Mouse (Mus musculus) embryonic stem cell, embryonic (primary cell): ENCODE measurements at regions not wholly inside any gene's neighbourhood (a gene's known extent, or its start where the extent isn't known, plus 50 kb on each side); places are given as distances from the start of the nearest gene placed in this dataset.
"Not testable (repeated sequence)": the region's sequence is repeated elsewhere in the genome, so short reads cannot be mapped to it uniquely, and the experiment has no call there.

ENCODE experiments used
- CTCF ChIA-PET, 4 experiments: fragments of 300-600 bp in 2 of 4; fragments of 350-600 bp in 2 of 4; sonication (Branson Sonifier 250); formaldehyde crosslinking; loops; one replicate each; lab custom pipeline; 2022; ENCODE audit warnings: inconsistent platforms in 2 of 4; lab: Charles Lee
- POLR2A ChIA-PET, 4 experiments: fragments of 300-600 bp in 2 of 4; fragments of 350-600 bp in 2 of 4; sonication (Branson Sonifier 250); formaldehyde crosslinking; loops; one replicate each; lab custom pipeline; 2022; ENCODE audit warnings: antibody characterized with exemption in 4 of 4, inconsistent platforms in 1 of 4; lab: Charles Lee

DNA sequence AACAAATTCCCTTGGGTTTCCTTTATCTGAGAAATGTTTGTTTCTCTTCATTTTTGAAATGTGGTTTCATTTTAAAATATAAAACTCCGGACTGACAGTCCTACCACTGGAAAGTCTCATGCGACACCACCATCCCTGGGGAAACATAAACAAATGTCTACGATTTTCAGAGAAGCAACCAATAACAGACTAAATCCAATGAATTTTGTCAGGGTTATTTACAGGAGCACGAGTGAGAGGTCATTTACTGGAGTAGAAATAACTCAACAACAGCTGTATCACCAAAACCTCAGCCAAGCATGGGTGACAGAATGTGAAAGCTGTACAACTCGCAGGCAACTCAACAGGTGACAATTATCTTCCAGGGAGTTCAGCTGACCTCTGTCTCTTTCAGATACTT, 200.5 kb downstream of the Fam76b start:
- ChIA-PET POLR2A (interaction anchor here in 1 of 4 experiments (1.0 kb wide), 1 partner anchor 9 kb away, joined by 3 read pairs; no protein-coding TSS in a partner anchor), CTCF (no interaction called here)

DNA sequence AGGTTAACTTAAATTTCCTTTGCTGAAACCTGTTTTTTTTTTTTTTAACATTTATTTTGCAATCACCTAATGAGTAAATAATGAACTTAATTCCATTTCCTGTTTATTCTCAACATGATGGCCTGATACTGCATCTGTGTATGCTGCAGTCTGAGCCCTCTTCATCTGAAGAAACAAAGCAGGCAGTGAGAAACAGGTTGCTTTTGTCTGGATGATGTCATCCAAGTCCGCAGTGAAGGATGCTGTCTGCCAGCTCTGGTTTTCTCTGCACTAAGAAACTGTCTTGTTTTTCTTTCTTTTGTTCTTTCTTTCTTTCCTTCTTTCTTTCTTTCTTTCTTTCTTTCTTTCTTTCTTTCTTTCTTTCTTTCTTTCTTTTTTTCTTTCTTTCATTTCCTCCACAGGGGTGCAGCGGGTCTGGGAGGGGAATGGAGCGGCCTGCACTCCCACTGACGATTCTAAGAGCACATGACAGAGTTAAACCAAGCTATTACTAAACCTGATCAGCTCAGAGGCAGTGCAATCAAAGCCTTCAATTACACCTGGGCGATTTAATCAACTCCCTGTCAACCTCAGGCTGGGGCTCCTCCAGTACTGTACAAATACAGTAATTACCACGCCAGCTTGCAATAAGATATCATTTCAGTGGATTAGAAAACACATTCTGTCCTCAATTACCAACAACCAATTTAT, 204.0 kb downstream of the Fam76b start:
- ChIA-PET POLR2A (interaction anchor here in 1 of 4 experiments (0.7 kb wide), 1 partner anchor 296 kb away, joined by 4 read pairs; no protein-coding TSS in a partner anchor), CTCF (no interaction called here)

DNA sequence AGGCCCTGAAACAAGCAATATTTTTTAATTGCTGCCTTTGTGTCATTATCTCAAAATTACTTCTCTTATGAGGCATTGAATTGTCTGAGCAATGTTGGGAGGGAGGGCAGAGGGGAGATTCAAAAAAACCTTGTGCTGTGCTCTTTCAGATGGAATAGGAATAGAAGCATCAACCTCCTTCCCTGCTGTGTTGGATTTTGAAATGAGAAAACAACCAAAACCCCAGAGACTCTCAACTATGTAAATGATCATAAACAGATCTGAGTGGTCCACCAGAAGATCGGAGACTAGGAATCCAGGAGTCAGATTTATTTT, 204.5 kb downstream of the Fam76b start:
- POLR2A ChIA-PET: no interaction called here

DNA sequence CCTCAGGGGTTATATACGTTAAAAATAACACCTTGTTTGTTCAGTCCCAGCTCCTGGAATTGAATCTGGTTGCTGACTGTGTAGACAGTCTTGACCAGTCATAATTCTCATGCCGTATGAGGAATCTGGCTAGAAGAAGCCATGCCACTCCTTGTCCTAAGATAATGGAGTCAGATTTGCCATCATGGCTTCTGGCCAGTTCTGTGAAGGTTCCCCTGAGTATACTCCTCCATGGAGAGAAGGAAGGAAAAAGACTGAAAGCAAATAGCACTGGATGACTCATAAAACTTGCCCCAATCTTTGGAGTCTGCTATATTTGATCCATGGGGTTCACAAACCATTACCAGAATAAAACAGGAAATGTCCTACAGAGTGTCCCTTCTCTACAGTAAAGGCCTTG, 208.0 kb downstream of the Fam76b start:
- ChIA-PET POLR2A (no interaction called here), CTCF (no interaction called here)

More for the DNA sequence above, 204.5 kb downstream of the Fam76b start:
- CTCF ChIA-PET: no interaction called here

DNA sequence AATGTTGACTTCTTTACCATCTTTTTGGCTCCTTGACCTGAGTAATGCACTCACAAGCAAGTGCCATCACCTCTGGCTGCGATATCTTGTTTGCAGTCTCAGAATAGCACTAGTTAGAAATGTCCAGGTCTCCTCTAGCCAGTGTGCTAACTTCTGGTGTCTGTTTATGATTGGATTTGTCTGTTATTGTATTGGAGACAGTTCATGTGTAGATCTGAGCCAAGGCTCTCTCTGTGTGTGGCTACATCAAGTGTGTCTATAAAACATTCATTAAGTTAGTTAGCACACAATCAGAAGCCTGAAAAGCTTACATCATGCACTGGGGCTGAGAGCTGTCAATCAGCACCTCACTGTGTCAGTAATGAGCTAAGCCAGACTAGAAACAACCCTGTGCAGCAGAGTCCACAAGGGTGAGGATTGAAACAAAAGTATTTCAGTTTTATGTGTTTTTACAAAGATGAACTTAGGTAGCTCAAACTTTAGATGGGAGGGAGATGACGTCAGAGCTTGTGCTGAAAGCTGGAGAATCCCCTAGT, 214.5 kb downstream of the Fam76b start:
- POLR2A ChIA-PET: no interaction called here
- CTCF ChIA-PET: no interaction called here

DNA sequence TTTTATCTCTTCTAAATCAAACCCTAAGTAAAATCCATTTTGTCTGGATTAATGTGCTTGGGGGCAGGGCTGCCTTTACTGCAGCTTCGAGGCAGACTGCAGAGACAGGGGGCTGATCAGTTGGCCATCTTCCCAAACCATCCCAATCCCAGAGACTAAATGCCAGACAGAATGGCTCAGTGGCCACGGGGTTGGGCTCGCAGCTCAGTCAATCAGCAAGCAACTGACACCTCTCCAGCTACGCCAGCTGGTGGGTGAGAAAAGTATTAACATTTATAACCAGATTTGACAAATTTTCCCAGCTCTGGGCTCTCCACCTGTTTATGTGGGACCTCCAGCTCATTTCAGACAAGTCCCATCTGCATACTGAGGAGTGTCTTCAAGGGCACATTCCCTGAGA, 220.7 kb downstream of the Fam76b start:
- ChIA-PET CTCF (no interaction called here), POLR2A (no interaction called here)

DNA sequence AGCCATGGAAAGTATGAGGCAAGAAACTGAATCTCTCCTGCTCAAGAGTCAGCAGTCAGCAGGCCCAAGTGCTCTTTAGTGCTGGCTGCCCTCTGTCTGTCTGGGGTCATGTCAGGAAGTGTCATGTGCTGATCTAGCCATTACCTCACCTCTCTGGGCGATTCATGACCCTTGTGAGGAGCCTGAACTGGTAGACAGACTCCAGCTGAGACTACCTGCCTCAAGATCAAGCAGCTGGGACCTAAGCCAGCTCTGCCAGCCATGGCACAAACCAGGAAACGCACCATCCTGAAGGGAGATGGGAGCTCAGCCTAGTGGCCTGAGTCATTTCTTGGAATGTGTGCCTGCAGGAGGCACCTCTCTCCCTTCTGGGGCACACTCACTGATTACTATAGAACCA, 221.2 kb upstream of the Sesn3 start:
- CTCF ChIA-PET: interaction anchor here in 1 of 4 experiments (1.1 kb wide), 1 partner anchor 164 kb away, joined by 3 read pairs; no protein-coding TSS in a partner anchor
- POLR2A ChIA-PET: interaction anchor here in 2 of 4 experiments (1.0 to 1.3 kb wide), 2 partner anchors 120 to 121 kb away, joined by 3 to 4 read pairs; no protein-coding TSS in a partner anchor

DNA sequence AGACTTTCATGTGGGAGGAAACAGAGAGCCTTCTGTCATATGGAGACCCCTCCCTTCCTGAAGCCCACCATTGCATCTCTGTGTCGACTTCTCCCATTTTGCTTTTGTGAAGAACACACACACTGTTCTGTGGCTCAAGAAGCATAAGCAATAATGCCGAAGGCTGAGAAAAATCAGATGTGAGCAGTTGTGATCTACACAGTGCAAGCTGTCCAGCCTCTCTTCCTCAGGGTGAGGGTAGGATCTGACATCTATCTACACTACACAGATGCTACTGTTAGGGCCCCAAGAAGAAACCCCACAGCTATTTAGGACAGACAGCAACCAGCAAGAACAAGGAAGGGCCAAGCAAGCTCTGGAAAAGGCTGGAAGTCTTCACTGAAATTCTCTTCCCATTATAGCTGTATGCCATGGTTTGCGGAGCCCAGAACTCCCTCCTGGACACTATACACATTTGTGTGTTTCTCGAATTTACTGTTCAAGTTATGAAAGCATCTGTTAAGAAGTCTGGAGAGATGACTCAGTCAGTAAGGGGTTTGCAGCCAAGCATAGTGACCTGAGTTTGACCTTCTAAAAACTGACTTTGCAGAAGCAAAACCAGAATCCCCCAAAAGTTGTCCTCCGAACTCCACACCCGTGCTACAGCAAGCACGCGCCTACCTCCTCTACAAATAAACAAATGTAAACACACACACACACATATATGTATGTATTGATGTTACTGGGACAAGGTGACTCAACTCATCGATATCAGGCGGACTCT, 218.3 kb upstream of the Sesn3 start:
- ChIA-PET POLR2A (no interaction called here), CTCF (no interaction called here)

DNA sequence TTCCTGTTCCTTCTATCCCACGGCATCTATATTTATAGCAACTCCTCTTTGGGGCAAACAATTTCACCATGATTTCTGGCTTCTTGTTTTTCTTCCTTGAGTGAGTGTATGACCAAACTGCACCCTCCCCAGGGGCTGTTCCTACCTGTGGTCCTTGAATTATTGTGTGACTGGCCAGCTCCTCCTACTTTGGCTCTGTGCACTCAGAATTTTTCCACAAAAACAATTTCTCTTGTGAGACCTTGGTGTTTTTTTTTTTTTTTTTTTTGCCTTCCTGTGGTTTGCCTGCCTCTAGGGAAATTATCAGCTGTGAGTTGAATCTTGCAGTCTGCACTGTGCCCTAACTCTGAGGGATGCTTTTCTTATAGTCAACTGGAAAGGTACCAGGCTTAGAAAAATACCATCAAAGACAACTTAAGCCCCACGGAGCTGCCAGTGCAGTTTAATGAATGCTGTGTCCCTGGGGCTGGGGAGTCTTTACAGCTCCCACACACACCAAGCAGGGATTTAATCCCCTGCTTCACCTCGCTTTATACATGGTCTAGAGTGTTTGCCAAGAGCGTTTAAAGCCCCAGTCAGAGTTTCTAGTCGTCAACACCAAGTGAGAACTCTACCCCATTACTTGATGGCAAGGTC, 216.2 kb upstream of the Sesn3 start:
- CTCF ChIA-PET: no interaction called here
- POLR2A ChIA-PET: interaction anchor here in 2 of 4 experiments (0.6 to 0.7 kb wide), 5 partner anchors 169 to 492 kb away, joined by 3 to 4 read pairs (median 4); no protein-coding TSS in a partner anchor

DNA sequence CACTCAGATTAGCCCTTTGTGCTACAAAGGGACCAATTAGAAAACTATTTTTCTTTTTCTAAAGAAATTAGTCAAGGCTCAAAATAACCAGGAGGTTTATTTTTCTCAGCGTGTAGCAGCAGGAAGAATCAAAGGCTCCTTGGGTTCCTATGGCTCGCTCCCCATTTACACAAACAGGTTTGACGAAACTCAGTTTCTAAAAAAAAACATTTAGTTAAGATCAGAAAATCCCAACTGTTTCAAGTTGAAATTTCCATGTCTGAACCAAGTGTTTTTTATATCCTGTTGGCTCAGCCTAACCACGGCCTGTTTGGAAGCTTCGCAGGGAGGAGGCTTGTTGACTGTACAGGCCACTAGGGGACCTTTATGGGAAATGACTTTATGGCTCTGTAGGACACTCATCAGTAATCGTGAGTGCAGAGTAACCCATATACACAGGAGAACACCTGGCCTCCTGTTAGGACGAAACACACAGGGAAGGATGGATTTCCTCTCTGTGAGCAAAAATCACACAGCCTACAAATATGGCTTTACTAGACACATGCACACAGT, 215.6 kb upstream of the Sesn3 start:
- ChIA-PET POLR2A (interaction anchor here in 2 of 4 experiments (0.6 to 0.7 kb wide), 4 partner anchors 170 to 386 kb away, joined by 3 to 4 read pairs (median 4); no protein-coding TSS in a partner anchor), CTCF (no interaction called here)

DNA sequence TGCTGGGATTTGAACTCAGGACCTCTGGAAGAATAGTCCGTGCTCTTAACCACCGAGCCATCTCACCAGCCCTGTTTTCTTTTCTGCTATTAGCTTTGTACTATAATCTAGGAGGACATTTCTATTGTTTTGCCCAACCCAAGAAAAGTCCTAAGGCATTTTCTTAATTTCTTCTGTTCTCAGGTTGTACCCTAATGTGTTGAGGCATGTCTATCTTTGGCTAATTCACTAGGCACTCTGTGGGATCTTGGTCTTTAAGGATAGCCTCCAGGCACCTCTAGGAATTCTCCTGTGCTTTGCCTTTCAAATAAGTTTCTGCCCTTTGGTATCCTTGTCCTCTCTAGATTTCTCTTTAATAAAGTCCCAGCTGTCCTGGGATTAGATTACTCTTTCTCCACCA, 214.6 kb upstream of the Sesn3 start:
- POLR2A ChIA-PET: no interaction called here
- CTCF ChIA-PET: interaction anchor here in 1 of 4 experiments (0.5 kb wide), 1 partner anchor 613 kb away, joined by 3 read pairs; no protein-coding TSS in a partner anchor

DNA sequence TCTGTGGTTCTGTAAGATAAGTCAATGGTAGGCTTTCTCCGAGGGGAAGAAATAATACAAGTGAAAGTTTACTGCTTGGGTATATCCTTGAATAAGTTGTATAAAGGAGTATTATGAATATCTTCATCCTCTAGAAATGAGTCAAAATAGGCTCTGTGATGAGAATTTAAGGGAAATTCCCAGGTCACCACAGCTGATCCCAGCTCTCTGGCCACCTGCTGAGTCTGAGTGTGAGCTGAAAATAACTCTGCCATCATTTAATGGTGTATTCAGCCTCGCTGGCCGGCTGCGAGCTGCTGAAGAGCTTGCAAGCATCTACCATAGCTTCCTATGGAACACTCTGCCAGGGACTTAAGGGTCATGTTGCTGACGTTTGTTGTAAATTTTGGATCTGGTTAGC, 213.5 kb upstream of the Sesn3 start:
- CTCF ChIA-PET: no interaction called here
- POLR2A ChIA-PET: no interaction called here

DNA sequence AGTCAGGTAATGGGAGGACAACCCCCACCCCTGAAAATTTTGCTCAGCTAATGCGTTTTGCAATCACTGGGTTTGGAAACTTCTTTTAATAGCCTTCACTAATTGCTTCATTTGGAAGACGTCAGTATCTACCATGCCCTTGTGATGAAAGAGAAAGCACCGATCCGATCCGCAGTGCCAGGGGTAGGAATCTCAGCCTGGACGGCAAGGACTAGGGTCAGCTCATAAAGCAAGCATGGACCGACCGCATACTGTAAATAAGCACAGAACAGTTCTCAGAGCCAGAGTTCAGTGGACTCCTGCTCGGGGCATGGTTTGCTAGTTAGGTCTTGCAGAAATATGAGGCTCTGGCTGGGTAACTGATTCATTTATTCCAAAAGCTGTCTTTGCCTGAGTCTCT, 213.0 kb upstream of the Sesn3 start:
- POLR2A ChIA-PET: no interaction called here
- CTCF ChIA-PET: no interaction called here

DNA sequence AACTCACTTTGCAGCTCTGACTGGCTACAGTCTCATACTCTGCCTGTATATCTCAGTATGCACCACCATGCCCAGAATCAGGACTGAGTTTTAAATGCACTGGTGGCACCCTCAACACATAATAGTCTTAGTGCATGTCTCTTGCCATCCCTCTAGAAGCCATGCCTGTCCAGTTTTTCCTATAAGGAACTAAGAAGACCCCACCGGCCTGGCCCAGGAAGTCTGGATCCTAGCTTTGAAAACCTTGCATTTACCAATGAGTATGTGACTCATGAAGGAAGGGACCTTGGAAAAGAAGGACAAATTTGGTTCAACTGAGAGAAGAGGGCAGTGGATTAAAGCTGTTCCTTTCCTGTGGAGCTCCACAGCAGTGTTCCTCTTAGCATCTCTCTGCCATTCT, 212.2 kb upstream of the Sesn3 start:
- CTCF ChIA-PET: no interaction called here
- POLR2A ChIA-PET: no interaction called here

DNA sequence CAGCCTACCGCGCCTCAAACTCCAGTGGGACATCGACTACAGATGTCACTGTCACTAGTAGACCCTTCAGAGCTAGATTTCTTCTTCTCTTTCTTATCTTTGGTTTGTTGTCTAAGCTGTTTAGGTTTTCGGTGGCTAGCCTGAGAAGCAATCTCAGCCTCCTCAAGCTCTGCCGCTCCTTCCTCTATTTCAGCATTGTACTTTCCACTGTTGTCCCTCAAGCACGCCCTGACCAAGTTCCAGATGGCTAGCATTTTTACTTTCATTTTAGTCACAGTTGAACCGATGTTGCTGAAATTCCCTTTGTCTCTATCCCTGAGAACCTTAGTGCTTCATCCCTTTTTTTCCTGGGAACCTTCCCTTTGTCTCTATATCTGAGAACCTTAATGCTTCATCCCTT, 208.1 kb upstream of the Sesn3 start:
- POLR2A ChIA-PET, CTCF ChIA-PET: not testable (repeated sequence)

DNA sequence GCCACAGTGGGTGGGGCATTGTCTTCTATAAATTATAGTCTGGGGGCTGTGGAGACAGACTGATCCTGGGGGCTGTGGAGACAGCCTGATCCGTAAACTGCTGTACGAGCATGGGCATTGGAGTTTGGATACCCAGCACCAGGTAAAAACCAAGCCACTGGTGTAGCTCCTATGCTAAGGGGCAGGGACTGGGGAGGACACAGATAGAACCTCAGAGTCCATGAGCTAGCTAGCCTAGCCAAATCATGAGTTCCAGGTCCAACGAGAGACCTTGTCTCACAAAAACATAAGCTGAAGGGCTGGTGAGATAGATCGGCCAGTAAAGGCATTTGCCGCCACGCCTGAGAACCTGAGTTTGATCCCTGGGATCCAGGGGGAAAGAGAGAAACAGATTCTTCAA, 205.8 kb upstream of the Sesn3 start:
- ChIA-PET POLR2A (no interaction called here), CTCF (interaction anchor here in 1 of 4 experiments (0.7 kb wide), 1 partner anchor 215 kb away, joined by 3 read pairs; no protein-coding TSS in a partner anchor)

DNA sequence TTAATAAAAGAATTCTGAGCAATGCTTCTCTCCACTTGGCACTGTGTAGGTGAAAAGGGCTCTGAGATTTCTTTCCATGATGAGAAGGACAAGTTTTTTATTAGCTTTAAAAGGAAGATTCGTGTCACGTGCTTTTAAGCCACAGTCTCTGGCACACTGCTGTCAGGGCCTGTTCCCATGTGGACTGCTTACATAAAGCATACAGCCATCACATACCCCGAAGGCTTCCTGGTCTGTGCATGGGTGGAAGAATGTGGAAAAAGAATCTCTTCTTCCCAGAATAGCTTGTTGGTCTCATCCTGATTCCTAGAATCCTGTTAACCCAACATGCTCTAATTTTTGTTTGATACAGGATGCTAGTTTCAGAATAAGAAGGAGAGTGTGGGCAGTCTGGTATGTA, 205.1 kb upstream of the Sesn3 start:
- ChIA-PET CTCF (no interaction called here), POLR2A (interaction anchor here in 1 of 4 experiments (0.7 kb wide), 1 partner anchor 207 kb away, joined by 3 read pairs; no protein-coding TSS in a partner anchor)

DNA sequence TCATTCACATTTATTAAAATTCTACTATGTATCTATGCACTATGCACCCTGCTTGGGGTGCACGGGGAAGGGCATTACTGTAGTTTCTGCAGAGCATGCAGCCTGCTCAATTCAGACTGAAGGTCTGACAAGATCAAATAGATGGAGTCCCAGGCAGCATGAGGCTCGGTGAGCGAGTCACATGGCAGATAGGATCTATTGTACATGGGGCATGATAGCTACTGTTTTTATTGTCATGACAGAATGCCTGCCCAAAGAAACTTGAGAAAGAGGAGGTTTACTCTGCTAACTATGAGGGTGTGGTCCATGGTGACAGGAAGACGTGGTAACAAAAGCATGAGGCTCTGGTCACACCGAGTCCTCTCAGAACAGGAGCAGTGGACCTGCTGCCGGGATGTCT, 203.1 kb upstream of the Sesn3 start:
- ChIA-PET CTCF (no interaction called here), POLR2A (no interaction called here)

DNA sequence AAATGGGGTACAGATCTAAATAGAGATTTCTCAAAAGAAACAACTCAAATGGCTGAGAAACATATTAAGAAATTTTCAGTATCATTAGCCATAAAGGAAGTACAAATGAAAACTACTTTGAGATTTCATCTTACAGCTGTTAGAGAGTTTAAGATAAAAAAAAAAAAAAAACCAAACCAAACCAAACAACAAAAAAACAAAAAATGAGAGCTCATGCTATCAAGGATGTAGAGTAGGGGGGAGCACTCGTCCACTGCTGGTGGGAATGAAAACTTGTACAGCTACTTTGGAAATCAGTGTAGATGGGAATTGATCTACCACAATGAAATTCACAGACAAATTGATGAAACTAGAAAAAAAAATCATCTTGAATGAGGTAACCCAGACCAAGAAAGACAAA, 201.9 kb upstream of the Sesn3 start:
- CTCF ChIA-PET: no interaction called here
- POLR2A ChIA-PET: interaction anchor here in 1 of 4 experiments (0.6 to 0.7 kb wide), 2 partner anchors 163 to 202 kb away, joined by 4 to 6 read pairs; partner anchors contain the start of gene Sesn3
